Mouse (Mus musculus) c-Kit-positive CD71-positive TER-119-negative erythroid progenitor cells, embryonic 14.5 days (primary cell): ENCODE results near the gene Fanca.
"Not testable (repeated sequence)": the region's sequence is repeated elsewhere in the genome, so short reads cannot be mapped to it uniquely, and the experiment has no call there.

Experiments used
- DNase-seq: peaks from one replicate; pipeline ENCODE4 v3.0.0-alpha.2; 2013; ENCODE audit warnings: low read depth

Fanca gene

DNA sequence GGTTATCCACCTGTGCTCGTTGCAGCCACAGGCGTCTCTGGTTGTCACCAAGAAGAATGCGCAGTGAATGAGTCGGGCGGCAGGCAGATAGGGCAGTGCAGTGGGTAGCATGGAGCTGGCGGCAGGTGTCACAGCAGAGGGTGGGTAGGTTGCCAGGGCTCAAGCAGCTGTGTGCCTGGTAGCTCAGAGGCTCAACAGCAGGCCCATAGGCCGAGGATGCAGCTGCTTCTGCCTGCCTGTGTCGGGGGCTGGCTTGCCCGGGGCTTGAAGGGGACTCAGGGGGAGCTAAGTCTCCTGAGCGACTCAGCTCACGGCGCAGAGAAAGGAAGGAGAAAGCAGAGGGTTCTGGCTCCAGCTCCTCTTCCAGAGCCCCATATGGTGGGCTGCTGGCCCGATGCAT is 85.1 kb downstream of the Fanca start:
- no peak for DNase-seq

DNA sequence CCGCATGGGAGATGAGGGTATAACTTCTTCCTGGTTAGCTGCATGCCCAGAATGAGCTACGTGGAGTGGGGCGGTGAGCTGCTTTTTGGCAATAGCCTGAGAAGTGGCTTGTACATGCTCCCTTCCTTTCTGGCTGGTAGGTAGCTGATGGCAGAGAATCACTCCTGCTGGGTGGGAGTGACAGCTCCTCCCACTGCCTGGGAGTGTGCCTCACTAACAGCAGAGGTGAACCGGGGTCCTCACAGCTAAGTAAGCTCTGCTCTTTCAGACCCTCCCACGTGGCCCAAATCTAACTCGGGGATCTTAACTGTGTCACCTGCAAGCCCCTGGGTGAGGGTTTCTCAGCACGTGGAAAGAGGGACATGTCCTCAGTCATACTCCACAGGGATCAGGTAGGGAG is 85.8 kb downstream of the Fanca start:
- DNase-seq = no peak

- no peak for DNase-seq
Observed at GRCm38 (mm10) chr8:123231742-123232141, 86.6 kb downstream of the Fanca start.

DNA sequence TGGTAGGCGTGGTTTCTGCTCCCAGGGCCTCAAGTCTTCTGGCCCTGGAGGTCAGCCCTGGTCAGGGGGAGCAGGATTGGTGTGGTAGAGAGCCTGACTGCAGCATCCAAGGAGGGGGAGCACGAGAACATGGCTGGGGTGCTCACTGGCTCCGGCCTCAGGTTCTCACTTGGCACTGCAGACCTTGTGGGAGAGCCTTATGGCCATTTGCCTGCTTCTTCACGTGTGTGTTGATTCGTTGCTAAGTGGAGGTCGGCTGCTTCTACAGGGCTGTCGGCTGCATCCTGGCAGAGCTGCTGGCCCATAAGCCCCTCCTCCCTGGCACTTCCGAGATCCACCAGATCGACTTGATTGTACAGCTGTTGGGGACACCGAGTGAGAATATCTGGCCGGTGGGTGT is 88.0 kb downstream of the Fanca start:
- DNase-seq = not testable (repeated sequence)

DNA sequence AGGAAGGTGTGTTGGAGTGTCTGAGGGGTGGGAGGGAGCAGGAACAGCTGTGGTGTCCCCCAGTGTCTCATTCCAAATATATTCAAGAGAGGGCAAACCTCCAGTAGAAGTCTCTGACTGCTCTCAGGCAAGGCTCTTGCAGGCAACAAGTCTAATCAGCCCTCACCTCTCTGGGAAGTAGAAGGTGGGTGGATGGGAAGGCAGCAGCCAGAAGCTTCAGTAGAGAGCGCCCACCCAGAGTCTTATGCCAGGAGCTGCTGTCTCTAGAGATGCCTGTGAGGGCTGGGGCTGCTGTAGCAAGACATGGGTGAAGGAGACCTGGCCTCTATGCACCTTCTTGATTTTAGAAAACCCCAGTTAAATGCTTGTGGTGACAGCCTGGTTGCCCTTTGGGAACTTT is 90.0 kb downstream of the Fanca start:
- no peak for DNase-seq

- peak; percentile 89 for DNase-seq
Observed at GRCm38 (mm10) chr8:123224278-123225266, 93.8 kb downstream of the Fanca start, which contains the start of gene Cdk10. Cdk10 (plus strand) TSS chr8:123224842.

DNA sequence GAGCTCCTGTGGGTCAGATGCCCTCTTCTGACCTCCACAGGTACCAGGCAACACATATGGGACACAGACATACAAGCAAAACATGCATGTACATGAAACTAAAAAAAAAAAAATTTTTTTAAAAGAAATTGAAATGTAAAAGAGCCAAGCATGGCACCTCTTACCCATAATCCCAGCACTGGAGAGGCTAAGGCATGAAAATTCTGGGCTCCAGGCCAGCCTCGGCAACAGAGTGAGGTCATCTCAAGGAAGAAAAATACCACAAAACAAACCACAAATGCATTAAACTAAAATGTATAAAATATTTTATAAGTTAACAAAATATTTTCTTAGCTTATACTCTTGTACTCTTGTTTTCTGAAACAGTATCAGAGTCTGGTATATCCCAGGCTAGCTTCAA is 97.5 kb downstream of the Fanca start:
- no peak for DNase-seq
